Mouse (Mus musculus): ENCODE data around the gene Hmga1b. TPM values are rescaled to one million over a fixed set of nuclear protein-coding genes. Genes with fewer than 3 reads are reported as not detected.

Hmga1b gene
- total RNA-seq (2023): 10 to 100 TPM; 25.4 to 31.0 TPM

GRCm38 (mm10) chr11:120762672-120763041 lies at the start of gene Hmga1b:
Gene Hmga1b (plus strand): TSS chr11:120762794.

GRCm38 (mm10) chr11:120713580-120714518 lies 48.7 kb upstream of the Hmga1b start, which contains the start of the genes Cenpx and Lrrc45:
Gene Cenpx (minus strand): TSS chr11:120713738.
Gene Lrrc45 (plus strand): TSS chr11:120713925.

GRCm38 (mm10) chr11:120721124-120722066 lies 41.2 kb upstream of the Hmga1b start, which contains the start of gene Rac3:
Gene Rac3 (plus strand): TSS chr11:120721470.

GRCm38 (mm10) chr11:120727169-120727527 lies 35.4 kb upstream of the Hmga1b start, which contains the start of gene Dcxr:
Gene Dcxr (minus strand): TSS chr11:120727281.

GRCm38 (mm10) chr11:120731858-120732680 lies 30.5 kb upstream of the Hmga1b start, which contains the start of gene Cbr2:
Gene Cbr2 (minus strand): TSS chr11:120732114.

GRCm38 (mm10) chr11:120784064-120784791 lies 21.6 kb downstream of the Hmga1b start, which contains the start of the genes Rfng and Gps1:
Gene Rfng (minus strand): TSS chr11:120784207.
Gene Gps1 (plus strand): TSS chr11:120784272.

GRCm38 (mm10) chr11:120795756-120796613 lies 33.4 kb downstream of the Hmga1b start, which contains the start of gene Dus1l:
Gene Dus1l (minus strand): TSS chr11:120796403.

Other genes starting within 250 kb of the Hmga1b start
- not detected for gene Gcgr, start 232.1 kb upstream of the Hmga1b start, total RNA-seq (2023)
- gene Mcrip1, start 213.1 kb upstream of the Hmga1b start, total RNA-seq (2023): 10 to 100 TPM; 41.4 to 41.6 TPM
- gene Ppp1r27, start 211.7 kb upstream of the Hmga1b start, total RNA-seq (2023): not detected
- gene P4hb, start 189.5 kb upstream of the Hmga1b start, total RNA-seq (2023): 100 to 1,000 TPM; 159 to 168 TPM
- gene Arhgdia, start 181.2 kb upstream of the Hmga1b start, total RNA-seq (2023): 100 to 1,000 TPM; 410 to 436 TPM
- 100 to 1,000 TPM; 112 to 138 TPM for gene Alyref, start 164.4 kb upstream of the Hmga1b start, total RNA-seq (2023)
- 10 to 100 TPM; 80.1 to 83.9 TPM for gene Anapc11, start 164.4 kb upstream of the Hmga1b start, total RNA-seq (2023)
- gene Npb, start 154.3 kb upstream of the Hmga1b start, total RNA-seq (2023): 1 to 10 TPM; 2.4 to 4.5 TPM
- 100 to 1,000 TPM; 131 to 143 TPM for gene Pcyt2, start 144.9 kb upstream of the Hmga1b start, total RNA-seq (2023)
- 100 to 1,000 TPM; 132 to 138 TPM for gene Sirt7, start 137.6 kb upstream of the Hmga1b start, total RNA-seq (2023)
- 10 to 100 TPM; 26.8 to 34.7 TPM for gene Mafg, start 129.2 kb upstream of the Hmga1b start, total RNA-seq (2023)
- gene Pycr1, start 119.0 kb upstream of the Hmga1b start, total RNA-seq (2023): 1 to 10 TPM; 1.8 to 2.8 TPM
- not detected for gene Myadml2, start 114.6 kb upstream of the Hmga1b start, total RNA-seq (2023)
- not detected for gene Notum, start 101.6 kb upstream of the Hmga1b start, total RNA-seq (2023)
- gene Aspscr1, start 89.8 kb upstream of the Hmga1b start, total RNA-seq (2023): 100 to 1,000 TPM; 100 to 106 TPM
- gene Cenpx, start 49.1 kb upstream of the Hmga1b start, total RNA-seq (2023): 10 to 100 TPM; 32.7 to 35.1 TPM
- gene Lrrc45, start 48.9 kb upstream of the Hmga1b start, total RNA-seq (2023): 10 to 100 TPM; 32.4 to 37.7 TPM
- gene Rac3, start 41.3 kb upstream of the Hmga1b start, total RNA-seq (2023): 1 to 10 TPM in 1 of 2 experiments, not detected in 1; 1.4 TPM
- gene Dcxr, start 35.5 kb upstream of the Hmga1b start, total RNA-seq (2023): under 1 TPM in 1 of 2 experiments, not detected in 1; 0.89 TPM
- gene Cbr2, start 30.7 kb upstream of the Hmga1b start, total RNA-seq (2023): not detected
- 10 to 100 TPM; 16.4 to 16.7 TPM for gene Rfng, start 21.4 kb downstream of the Hmga1b start, total RNA-seq (2023)
- 10 to 100 TPM; 73.1 to 93.6 TPM for gene Gps1, start 21.5 kb downstream of the Hmga1b start, total RNA-seq (2023)
- gene Dus1l, start 33.6 kb downstream of the Hmga1b start, total RNA-seq (2023): 10 to 100 TPM; 53.5 to 62.9 TPM
- gene Fasn, start 61.8 kb downstream of the Hmga1b start, total RNA-seq (2023): 100 to 1,000 TPM; 154 to 171 TPM
- gene Ccdc57, start 170.1 kb downstream of the Hmga1b start, total RNA-seq (2023): under 1 TPM; 0.39 to 0.84 TPM
- gene Slc16a3, start 185.7 kb downstream of the Hmga1b start, total RNA-seq (2023): 1 to 10 TPM; 1.9 to 7.6 TPM
- gene Csnk1d, start 228.5 kb downstream of the Hmga1b start, total RNA-seq (2023): 100 to 1,000 TPM; 162 to 175 TPM

Measured in T-cell, adult 66 days (primary cell).